Comparison of ENCODE assay signal across 15 mouse cellular contexts in the genomic region with DNA sequence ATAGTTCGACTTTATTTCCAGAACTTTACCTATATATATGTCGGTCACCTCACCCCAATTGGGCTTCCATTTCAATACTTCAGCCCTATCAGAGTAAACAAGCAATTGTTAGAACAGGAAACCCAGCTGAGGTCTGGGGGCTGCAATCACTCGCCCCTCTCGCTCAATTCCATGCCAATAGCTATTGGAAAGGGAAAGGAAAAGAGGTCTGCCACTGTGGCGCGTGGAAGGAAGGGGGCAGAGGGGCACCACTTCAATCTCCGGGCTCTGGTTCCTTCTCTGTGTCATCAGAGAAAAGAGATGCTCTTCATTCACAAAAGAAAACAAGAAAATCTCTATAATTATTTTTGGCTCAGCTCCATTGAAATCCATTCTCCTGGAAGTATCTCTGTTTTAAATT.
DNase-seq lines count a peak whose midpoint lies in the region; ATAC-seq and TF ChIP-seq lines count a peak whose summit lies in the region.
"Had no signal": no experiment of that assay in that cellular context is flagged by ENCODE, and none has a peak within 500 bp of the region (broad histone marks: within the 10 kb centered on the region; RNA-seq: fewer than 3 reads in every experiment).

No protein-coding gene starts in this region.

- H3K36me3 ChIP-seq in midbrain, embryonic 13.5 days, result no peaks in the 10 kb centered on the region
- no peaks in the 10 kb centered on the region for H3K36me3 ChIP-seq in midbrain, embryonic 11.5 days (ENCODE audit: control insufficient read depth, insufficient read depth, low read length)
- no peaks in the 10 kb centered on the region for H3K36me3 ChIP-seq in forebrain, embryonic 14.5 days (ENCODE audit: control insufficient read depth, insufficient read depth, low read length)
- H3K36me3 ChIP-seq in hindbrain, embryonic 16.5 days (ENCODE audit: control insufficient read depth, insufficient read depth, low read length), result no peaks in the 10 kb centered on the region
- no peaks in the 10 kb centered on the region for H3K36me3 ChIP-seq in heart, embryonic 12.5 days
- no peaks in the 10 kb centered on the region for H3K36me3 ChIP-seq in stomach, postnatal 0 days (ENCODE audit: control insufficient read depth, insufficient read depth, low read length)
- H3K36me3 ChIP-seq: embryonic facial prominence, embryonic 13.5 days; limb, embryonic 15.5 days had no signal

- WGBS in midbrain, embryonic 13.5 days, result 60% methylated on average over 7 of the region's 7 CpGs
- WGBS in midbrain, embryonic 11.5 days, result 71% methylated on average over 7 of the region's 7 CpGs
- WGBS in forebrain, embryonic 14.5 days, result 25% methylated on average over 7 of the region's 7 CpGs
- WGBS in hindbrain, embryonic 16.5 days, result 38% methylated on average over 7 of the region's 7 CpGs
- WGBS in heart, embryonic 12.5 days, result 74% methylated on average over 7 of the region's 7 CpGs
- WGBS in stomach, postnatal 0 days, result 78% methylated on average over 7 of the region's 7 CpGs

- H3K27ac ChIP-seq in midbrain, embryonic 13.5 days, result peak overlapping the region; percentile 72
- H3K27ac ChIP-seq in midbrain, embryonic 11.5 days (ENCODE audit: low read depth, low read length), result no peak overlapping the region
- peak overlapping the region; percentile 72 for H3K27ac ChIP-seq in forebrain, embryonic 14.5 days (ENCODE audit: low read depth, low read length)
- H3K27ac ChIP-seq in hindbrain, embryonic 16.5 days (ENCODE audit: low read depth, low read length), result peak overlapping the region; percentile 84
- no peak overlapping the region for H3K27ac ChIP-seq in heart, embryonic 12.5 days (ENCODE audit: poor library complexity, severe bottlenecking)
- no peak overlapping the region for H3K27ac ChIP-seq in stomach, postnatal 0 days (replicated peaks)
- H3K27ac ChIP-seq: embryonic facial prominence, embryonic 13.5 days; limb, embryonic 15.5 days had no signal

- no peak overlapping the region for H3K9ac ChIP-seq in midbrain, embryonic 13.5 days (replicated peaks)
- H3K9ac ChIP-seq in midbrain, embryonic 11.5 days (ENCODE audit: low read length), result no peak overlapping the region
- peak overlapping the region; percentile 37; the same call in 1 of the 2 replicates for H3K9ac ChIP-seq in forebrain, embryonic 14.5 days (ENCODE audit: low read length)
- H3K9ac ChIP-seq in hindbrain, embryonic 16.5 days (ENCODE audit: low read depth, low read length), result peak overlapping the region; percentile 45
- no peak overlapping the region for H3K9ac ChIP-seq in heart, embryonic 12.5 days
- no peak overlapping the region for H3K9ac ChIP-seq in stomach, postnatal 0 days (ENCODE audit: low read length)
- H3K9ac ChIP-seq: embryonic facial prominence, embryonic 13.5 days; limb, embryonic 15.5 days; lung, embryonic 14.5 days had no signal

- ATAC-seq in midbrain, embryonic 13.5 days, result no peak
- no peak for ATAC-seq in midbrain, embryonic 11.5 days (ENCODE audit: low FRiP score)
- no peak for ATAC-seq in forebrain, embryonic 14.5 days
- ATAC-seq in hindbrain, embryonic 16.5 days, result no peak
- no peak for ATAC-seq in heart, embryonic 12.5 days (ENCODE audit: insufficient number of reproducible peaks, low FRiP score)
- no peak for ATAC-seq in activated CD4-positive, CD25-positive, alpha-beta regulatory T cell, adult 4 months
- ATAC-seq in stomach, postnatal 0 days (ENCODE audit: low FRiP score, low TSS enrichment), result no peak

- H3K4me1 ChIP-seq in midbrain, embryonic 13.5 days (replicated peaks), result peaks cover 30% of the 10 kb centered on the region
- H3K4me1 ChIP-seq in midbrain, embryonic 11.5 days (ENCODE audit: control insufficient read depth, insufficient read depth, low read length), result peaks cover 15% of the 10 kb centered on the region
- H3K4me1 ChIP-seq in forebrain, embryonic 14.5 days (ENCODE audit: control insufficient read depth, insufficient read depth, low read length), result peaks cover 37% of the 10 kb centered on the region
- peaks cover 10% of the 10 kb centered on the region for H3K4me1 ChIP-seq in hindbrain, embryonic 16.5 days (ENCODE audit: control insufficient read depth, insufficient read depth, low read depth, low read length)
- no peaks in the 10 kb centered on the region for H3K4me1 ChIP-seq in heart, embryonic 12.5 days (replicated peaks)
- H3K4me1 ChIP-seq in stomach, postnatal 0 days (replicated peaks; ENCODE audit: control insufficient read depth, insufficient read depth), result no peaks in the 10 kb centered on the region
- H3K4me1 ChIP-seq: limb, embryonic 15.5 days had no signal

- no peak overlapping the region for H3K4me3 ChIP-seq in midbrain, embryonic 13.5 days (replicated peaks)
- no peak overlapping the region for H3K4me3 ChIP-seq in midbrain, embryonic 11.5 days (ENCODE audit: low read depth, low read length)
- no peak overlapping the region; the same call in 1 of the 2 replicates for H3K4me3 ChIP-seq in forebrain, embryonic 14.5 days (ENCODE audit: low read depth, low read length)
- H3K4me3 ChIP-seq in hindbrain, embryonic 16.5 days (ENCODE audit: low read length), result peak overlapping the region; percentile 8; the same call in 1 of the 2 replicates
- H3K4me3 ChIP-seq in heart, embryonic 12.5 days, result no peak overlapping the region
- no peak overlapping the region for H3K4me3 ChIP-seq in stomach, postnatal 0 days (ENCODE audit: low read depth, low read length)
- H3K4me3 ChIP-seq: embryonic facial prominence, embryonic 13.5 days; limb, embryonic 15.5 days had no signal

- no peaks in the 10 kb centered on the region for H3K9me3 ChIP-seq in midbrain, embryonic 13.5 days
- H3K9me3 ChIP-seq in midbrain, embryonic 11.5 days (ENCODE audit: control insufficient read depth, low read length), result no peaks in the 10 kb centered on the region
- H3K9me3 ChIP-seq in forebrain, embryonic 14.5 days (replicated peaks; ENCODE audit: control insufficient read depth, low read length), result no peaks in the 10 kb centered on the region
- no peaks in the 10 kb centered on the region for H3K9me3 ChIP-seq in hindbrain, embryonic 16.5 days (ENCODE audit: control insufficient read depth, low read length)
- no peaks in the 10 kb centered on the region for H3K9me3 ChIP-seq in heart, embryonic 12.5 days (replicated peaks)
- no peaks in the 10 kb centered on the region for H3K9me3 ChIP-seq in stomach, postnatal 0 days (ENCODE audit: control insufficient read depth, low read length)
- H3K9me3 ChIP-seq: embryonic facial prominence, embryonic 13.5 days; limb, embryonic 15.5 days had no signal

- no peak for TF ChIP-seq EP300 in stomach, postnatal 0 days (optimal IDR thresholded peaks at IDR 0.05)

- H3K27me3 ChIP-seq in midbrain, embryonic 13.5 days, result no peaks in the 10 kb centered on the region
- no peaks in the 10 kb centered on the region for H3K27me3 ChIP-seq in midbrain, embryonic 11.5 days (ENCODE audit: control insufficient read depth, insufficient read depth, low read length)
- no peaks in the 10 kb centered on the region for H3K27me3 ChIP-seq in forebrain, embryonic 14.5 days (replicated peaks; ENCODE audit: control insufficient read depth, insufficient read depth, low read length)
- H3K27me3 ChIP-seq in hindbrain, embryonic 16.5 days (replicated peaks; ENCODE audit: control insufficient read depth, insufficient read depth, low read length), result no peaks in the 10 kb centered on the region
- no peaks in the 10 kb centered on the region for H3K27me3 ChIP-seq in heart, embryonic 12.5 days (replicated peaks)
- no peaks in the 10 kb centered on the region for H3K27me3 ChIP-seq in stomach, postnatal 0 days (ENCODE audit: control insufficient read depth, insufficient read depth, low read length)
- H3K27me3 ChIP-seq: CH12.LX; embryonic facial prominence, embryonic 13.5 days; limb, embryonic 15.5 days had no signal

- peak overlapping the region; percentile 12; the same call in 1 of the 2 replicates for H3K4me2 ChIP-seq in midbrain, embryonic 13.5 days (replicated peaks)
- no peak overlapping the region for H3K4me2 ChIP-seq in midbrain, embryonic 11.5 days
- peak overlapping the region; percentile 32 for H3K4me2 ChIP-seq in forebrain, embryonic 14.5 days (ENCODE audit: low read length)
- peak overlapping the region; percentile 50 for H3K4me2 ChIP-seq in hindbrain, embryonic 16.5 days (ENCODE audit: low read length)
- no peak overlapping the region for H3K4me2 ChIP-seq in heart, embryonic 12.5 days
- no peak overlapping the region for H3K4me2 ChIP-seq in stomach, postnatal 0 days (replicated peaks; ENCODE audit: low read depth)
- H3K4me2 ChIP-seq: embryonic facial prominence, embryonic 13.5 days; heart, embryonic 11.5 days; limb, embryonic 15.5 days; lung, embryonic 14.5 days had no signal

- DNase-seq in midbrain, embryonic 11.5 days (ENCODE audit: low spot score, missing footprints), result no peak
- peak; percentile 59 for DNase-seq in forebrain, embryonic 14.5 days (ENCODE audit: low spot score)
- DNase-seq in stomach, postnatal 0 days (ENCODE audit: low spot score), result no peak
- DNase-seq: gastrocnemius, postnatal 14 days; kidney, adult 8-10 months; lung, embryonic 14.5 days; thymus, adult 18-20 months had no signal

- TF ChIP-seq CTCF in stomach, postnatal 0 days (IDR thresholded peaks at IDR 0.05; ENCODE audit: low read depth), result no peak

Comparison
In these comparisons a context has a peak if more than half of its experiments do, and no peak if none do; other contexts are left out.
1. H3K27ac ChIP-seq: peak in midbrain, embryonic 13.5 days (single experiment), forebrain, embryonic 14.5 days (single experiment) and hindbrain, embryonic 16.5 days (single experiment); none in midbrain, embryonic 11.5 days (single experiment), heart, embryonic 12.5 days (single experiment) and stomach, postnatal 0 days (single experiment).
2. H3K4me2 ChIP-seq: peak in midbrain, embryonic 13.5 days (single experiment), forebrain, embryonic 14.5 days (single experiment) and hindbrain, embryonic 16.5 days (single experiment); none in midbrain, embryonic 11.5 days (single experiment), heart, embryonic 12.5 days (single experiment) and stomach, postnatal 0 days (single experiment).
3. H3K9ac ChIP-seq: peak in forebrain, embryonic 14.5 days (single experiment) and hindbrain, embryonic 16.5 days (single experiment); none in midbrain, embryonic 13.5 days (single experiment), midbrain, embryonic 11.5 days (single experiment), heart, embryonic 12.5 days (single experiment) and stomach, postnatal 0 days (single experiment).